Mouse (Mus musculus) limb, embryonic 15.5 days (tissue): ENCODE data around the gene Olfr344. TPM values are rescaled to one million over a fixed set of nuclear protein-coding genes. Genes with fewer than 3 reads are reported as not detected.

Source experiments
- ATAC-seq: fragments of 200-750 bp; cut with Nextera tagmentation; 2 replicates; pipeline ENCODE4 v1.8.0; 2017; ENCODE audit warnings: low read depth, moderate TSS enrichment; ENCODE audit not compliant: insufficient number of reproducible peaks, low FRiP score, low TSS enrichment
- H3K27ac ChIP-seq: fragments of 300-500 bp; sonication (generic); 2 replicates; pipeline ENCODE4 v1.5.1; 2015; ENCODE audit warnings: moderate library complexity, mild to moderate bottlenecking, inconsistent platforms
- H3K27me3 ChIP-seq: fragments of 300-500 bp; sonication (generic); 2 replicates; pipeline ENCODE4 v1.6.1; 2015; ENCODE audit warnings: inconsistent platforms
- H3K36me3 ChIP-seq: fragments of 300-500 bp; sonication (generic); 2 replicates; pipeline ENCODE4 v1.6.1; 2015; ENCODE audit warnings: inconsistent platforms
- H3K4me1 ChIP-seq: fragments of 300-500 bp; sonication (generic); 2 replicates; pipeline ENCODE4 v1.6.1; 2015; ENCODE audit warnings: inconsistent platforms
- H3K4me2 ChIP-seq: fragments of 300-500 bp; sonication (generic); 2 replicates; pipeline ENCODE4 v1.6.1; 2015; ENCODE audit warnings: mild to moderate bottlenecking, inconsistent platforms
- H3K4me3 ChIP-seq: fragments of 300-500 bp; sonication (generic); 2 replicates; pipeline ENCODE4 v1.5.1; 2015; ENCODE audit warnings: mild to moderate bottlenecking, inconsistent platforms
- H3K9ac ChIP-seq: fragments of 300-500 bp; sonication (generic); 2 replicates; pipeline ENCODE4 v1.6.1; 2015; ENCODE audit warnings: inconsistent platforms
- H3K9me3 ChIP-seq: fragments of 300-500 bp; sonication (generic); 2 replicates; pipeline ENCODE4 v1.6.1; 2016; ENCODE audit warnings: inconsistent platforms
- WGBS: fragments of 180-500 bp; shearing (Covaris S2); methylation state at CpG from one replicate; pipeline ENCODE4 v1.1.7; 2015; 5-methylcytosine and 5-hydroxymethylcytosine counted together
- polyA plus RNA-seq: library from polyadenylated mRNA; unstranded; fragments of >200 nt; fragmentation: Nextera tagmentation; extraction: Ambion mirVana; gene quantifications from 2 replicates; pipeline ENCODE4 v1.2.1, GENCODE M21; 2015

Gene Olfr344
- polyA plus RNA-seq = not detected in 2 replicates

- 0 out of 2 replicates have a peak, but pooled peaks cover 5% of the 10 kb centered on the region for H3K9me3 ChIP-seq
- H3K4me3 ChIP-seq = no peak within 1 kb of the TSS
- ATAC-seq = no peak
- H3K9ac ChIP-seq = no peak within 1 kb of the TSS
- no peaks in the 10 kb centered on the region for H3K36me3 ChIP-seq
- no peaks in the 10 kb centered on the region for H3K27me3 ChIP-seq
- 78% methylated on average over 1 of the region's 1 CpGs for WGBS
- no peak within 1 kb of the TSS for H3K4me2 ChIP-seq
- H3K27ac ChIP-seq = no peak within 1 kb of the TSS
- H3K4me1 ChIP-seq = no peaks in the 10 kb centered on the region
Observed at GRCm38 (mm10) chr2:36566362-36566761, at the start of gene Olfr344. Olfr344 (plus strand) TSS chr2:36566662.

DNA sequence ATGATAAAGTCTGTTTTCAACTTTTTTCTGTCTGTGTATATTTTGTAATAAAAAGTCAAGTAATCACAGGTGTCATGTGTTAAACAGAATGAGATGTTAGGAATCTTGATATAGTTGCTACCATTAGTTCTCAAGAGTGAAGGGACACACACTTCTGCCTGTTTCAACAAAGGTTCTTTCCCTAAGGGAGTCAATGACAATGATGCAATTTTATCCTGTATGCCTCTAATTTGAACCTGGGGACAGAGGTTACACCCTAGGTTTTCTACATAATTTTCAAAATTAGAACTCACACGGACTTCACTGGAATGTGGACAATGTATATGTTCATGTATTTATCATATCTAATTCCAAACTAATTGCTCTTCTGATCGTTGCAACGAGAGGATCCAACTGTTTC lies 41.8 kb upstream of the Olfr344 start, which contains the start of gene Olfr342:
Gene Olfr342 (plus strand): TSS at position 301 of the 400 bp plus-strand sequence.
- H3K4me3 ChIP-seq = no peak within 1 kb of the TSS
- 70% methylated on average over 3 of the region's 3 CpGs for WGBS
- H3K27ac ChIP-seq = no peak within 1 kb of the TSS
- no peaks in the 10 kb centered on the region; the same call in 1 of the 2 replicates for H3K9me3 ChIP-seq
- no peak for ATAC-seq
- H3K4me1 ChIP-seq = no peaks in the 10 kb centered on the region
- no peaks in the 10 kb centered on the region for H3K36me3 ChIP-seq
- H3K9ac ChIP-seq = no peak within 1 kb of the TSS
- no peak within 1 kb of the TSS for H3K4me2 ChIP-seq
- no peaks in the 10 kb centered on the region for H3K27me3 ChIP-seq

- Histone ChIP-seq H3K36me3 (no peaks in the 10 kb centered on the region), H3K4me1 (no peaks in the 10 kb centered on the region), H3K4me2 (no peak overlapping the region), H3K4me3 (no peak overlapping the region), H3K27ac (no peak overlapping the region), H3K9me3 (0 out of 2 replicates have a peak, but pooled peaks cover 5% of the 10 kb centered on the region), H3K9ac (no peak overlapping the region), H3K27me3 (no peaks in the 10 kb centered on the region)
- no peak for ATAC-seq
Observed at GRCm38 (mm10) chr2:36565156-36565555, 1.3 kb upstream of the Olfr344 start.

- no peak for ATAC-seq
- Histone ChIP-seq H3K4me1 (no peaks in the 10 kb centered on the region), H3K4me2 (no peak overlapping the region), H3K9ac (no peak overlapping the region), H3K36me3 (no peaks in the 10 kb centered on the region), H3K4me3 (no peak overlapping the region), H3K27me3 (no peaks in the 10 kb centered on the region), H3K27ac (no peak overlapping the region), H3K9me3 (0 out of 2 replicates have a peak, but pooled peaks cover 5% of the 10 kb centered on the region)
Observed at GRCm38 (mm10) chr2:36567022-36567421, 560 bp downstream of the Olfr344 start.

- Histone ChIP-seq H3K4me2 (no peak overlapping the region), H3K9me3 (0 out of 2 replicates have a peak, but pooled peaks cover 5% of the 10 kb centered on the region), H3K27ac (no peak overlapping the region), H3K27me3 (no peaks in the 10 kb centered on the region), H3K36me3 (no peaks in the 10 kb centered on the region), H3K9ac (no peak overlapping the region), H3K4me1 (no peaks in the 10 kb centered on the region), H3K4me3 (no peak overlapping the region)
- ATAC-seq = no peak
- whole genome bisulfite sequencing = 93% methylated on average over 3 of the region's 3 CpGs
Observed at GRCm38 (mm10) chr2:36567845-36568244, 1.4 kb downstream of the Olfr344 start.

Other genes starting within 250 kb of the Olfr344 start
- gene Olfr338, start 193.1 kb upstream of the Olfr344 start, polyA plus RNA-seq = 0.03 TPM in 1 of 2 replicates, not detected in the other
- gene Olfr339, start 147.7 kb upstream of the Olfr344 start, polyA plus RNA-seq = not detected in 2 replicates
- not detected in 2 replicates for gene Olfr340, start 114.1 kb upstream of the Olfr344 start, polyA plus RNA-seq
- gene Olfr341, start 84.2 kb upstream of the Olfr344 start, polyA plus RNA-seq = not detected in 2 replicates
- not detected in 2 replicates for gene Olfr342, start 41.7 kb upstream of the Olfr344 start, polyA plus RNA-seq
- not detected in 2 replicates for gene Olfr345, start 73.4 kb downstream of the Olfr344 start, polyA plus RNA-seq
- gene Olfr346, start 119.1 kb downstream of the Olfr344 start, polyA plus RNA-seq = not detected in 2 replicates
- not detected in 2 replicates for gene Olfr347, start 165.2 kb downstream of the Olfr344 start, polyA plus RNA-seq
- not detected in 2 replicates for gene Olfr348, start 217.6 kb downstream of the Olfr344 start, polyA plus RNA-seq
- gene Olfr50, start 223.9 kb downstream of the Olfr344 start, polyA plus RNA-seq = not detected in 2 replicates